Mouse (Mus musculus): ENCODE data around the gene Tectb. TPM values are rescaled to one million over a fixed set of nuclear protein-coding genes. Genes with fewer than 3 reads are reported as not detected.

Tectb gene
- polyA plus RNA-seq, 1 experiment from 2014 or later, result not detected

Other genes starting within 250 kb of the Tectb start
- 20.1 and 20.5 TPM in 2 replicates for gene Gpam, start 53.5 kb upstream of the Tectb start, polyA plus RNA-seq (2016; fragmentation: Nextera tagmentation; extraction: Ambion mirVana)
- gene Gucy2g, start 60.5 kb downstream of the Tectb start, polyA plus RNA-seq (2016; fragmentation: Nextera tagmentation; extraction: Ambion mirVana), result not detected in 2 replicates
- 20.5 and 24.0 TPM in 2 replicates for gene Acsl5, start 71.2 kb downstream of the Tectb start, polyA plus RNA-seq (2016; fragmentation: Nextera tagmentation; extraction: Ambion mirVana)
- 106 and 123 TPM in 2 replicates for gene Zdhhc6, start 135.3 kb downstream of the Tectb start, polyA plus RNA-seq (2016; fragmentation: Nextera tagmentation; extraction: Ambion mirVana)
- 29.1 and 32.1 TPM in 2 replicates for gene Vti1a, start 135.6 kb downstream of the Tectb start, polyA plus RNA-seq (2016; fragmentation: Nextera tagmentation; extraction: Ambion mirVana)